Mouse (Mus musculus): Measurements from ENCODE around the gene Rwdd2a. TPM values are rescaled to one million over a fixed set of nuclear protein-coding genes. Genes with fewer than 3 reads are reported as not detected.

The Rwdd2a gene
- polyA plus RNA-seq (2015; fragmentation: Nextera tagmentation; extraction: Ambion mirVana) = 1.6 and 1.9 TPM in 2 replicates

DNA sequence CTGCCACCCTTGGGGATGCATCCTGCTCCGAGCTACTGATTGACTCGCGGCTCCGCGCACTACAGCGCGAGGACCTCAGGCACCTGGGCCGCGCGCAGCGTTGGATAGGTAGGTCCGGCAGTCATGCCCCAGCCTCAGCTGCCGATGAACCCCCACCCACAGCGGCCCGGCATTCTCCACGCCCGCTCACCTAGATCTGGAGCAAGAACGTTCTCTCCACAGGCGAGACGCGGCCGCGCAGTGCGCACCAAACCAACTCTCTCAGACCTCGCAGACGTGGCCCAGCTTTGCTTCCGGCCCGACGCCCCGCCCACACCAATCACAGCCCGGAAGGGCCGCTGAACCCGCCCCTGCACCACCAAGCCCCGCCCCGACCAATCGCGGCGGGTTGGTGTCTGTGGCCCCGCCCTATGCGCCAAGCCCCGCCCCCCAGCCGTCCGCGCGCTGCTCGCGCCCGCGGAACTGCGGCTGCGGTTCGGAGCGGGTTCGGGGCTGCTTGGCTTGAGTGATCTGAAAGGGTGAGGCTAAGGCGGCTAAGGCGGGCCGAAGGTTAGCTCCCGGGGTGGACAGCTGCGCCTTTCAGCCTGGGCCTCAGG is at the start of gene Rwdd2a, which contains the start of gene Pgm3:
TSS of gene Rwdd2a (plus strand) at position 452 of the 596 bp plus-strand sequence.
TSS of gene Pgm3 (minus strand) at position 303 of the 596 bp plus-strand sequence.

Other genes starting within 250 kb of the Rwdd2a start
- 1.8 and 1.9 TPM in 2 replicates for gene Ube2cbp, start 107.0 kb upstream of the Rwdd2a start, polyA plus RNA-seq (2015; fragmentation: Nextera tagmentation; extraction: Ambion mirVana)
- 8.5 and 8.6 TPM in 2 replicates for gene Dop1a, start 104.8 kb upstream of the Rwdd2a start, polyA plus RNA-seq (2015; fragmentation: Nextera tagmentation; extraction: Ambion mirVana)
- gene Pgm3, start 149 bp upstream of the Rwdd2a start, polyA plus RNA-seq (2015; fragmentation: Nextera tagmentation; extraction: Ambion mirVana) = 15.8 and 19.4 TPM in 2 replicates
- gene Me1, start 124.0 kb downstream of the Rwdd2a start, polyA plus RNA-seq (2015; fragmentation: Nextera tagmentation; extraction: Ambion mirVana) = 70.4 and 92.2 TPM in 2 replicates
- gene Prss35, start 171.7 kb downstream of the Rwdd2a start, polyA plus RNA-seq (2015; fragmentation: Nextera tagmentation; extraction: Ambion mirVana) = 10.9 and 17.5 TPM in 2 replicates